Mouse (Mus musculus) lung, postnatal 0 days (tissue): ENCODE data around the gene Smpdl3a. TPM values are rescaled to one million over a fixed set of nuclear protein-coding genes. Genes with fewer than 3 reads are reported as not detected.

Source experiments
- ATAC-seq: fragments of 200-750 bp; cut with Nextera tagmentation; 2 replicates; pipeline ENCODE4 v1.8.0; 2017; ENCODE audit warnings: moderate library complexity
- DNase-seq: peaks from one replicate; pipeline ENCODE4 v3.0.0-alpha.2; 2016; ENCODE audit warnings: low spot score
- H3K27ac ChIP-seq: fragments of 300-500 bp; sonication (generic); 2 replicates; pipeline ENCODE4 v1.5.1; 2014; ENCODE audit warnings: antibody characterized with exemption, mild to moderate bottlenecking, low read length, mixed read lengths
- H3K27me3 ChIP-seq: fragments of 300-500 bp; sonication (generic); replicated peaks from 2 replicates; pipeline ENCODE4 v1.6.1; 2014; ENCODE audit warnings: low read length, mixed read lengths; ENCODE audit not compliant: insufficient read depth
- H3K36me3 ChIP-seq: fragments of 300-500 bp; sonication (generic); 2 replicates; pipeline ENCODE4 v1.6.1; 2014; ENCODE audit warnings: low read length, mixed read lengths; ENCODE audit not compliant: insufficient read depth
- H3K4me1 ChIP-seq: fragments of 300-500 bp; sonication (generic); 2 replicates; pipeline ENCODE4 v1.6.1; 2014; ENCODE audit warnings: antibody characterized with exemption, low read depth, low read length, mixed read lengths; ENCODE audit not compliant: insufficient read depth
- H3K4me2 ChIP-seq: fragments of 300-500 bp; sonication (generic); replicated peaks from 2 replicates; pipeline ENCODE4 v1.6.1; 2014; ENCODE audit warnings: low read depth, mild to moderate bottlenecking, low read length, moderate library complexity, mixed read lengths
- H3K4me3 ChIP-seq: fragments of 300-500 bp; sonication (generic); 2 replicates; pipeline ENCODE4 v1.5.1; 2014; ENCODE audit warnings: low read depth, low read length
- H3K9ac ChIP-seq: fragments of 300-500 bp; sonication (generic); replicated peaks from 2 replicates; pipeline ENCODE4 v1.6.1; 2014; ENCODE audit warnings: low read depth, mild to moderate bottlenecking
- H3K9me3 ChIP-seq: fragments of 300-500 bp; sonication (generic); 2 replicates; pipeline ENCODE4 v1.6.1; 2016; ENCODE audit warnings: low read length, mixed read lengths
- CTCF ChIP-seq: IDR thresholded peaks from 2 replicates; pipeline ENCODE4 v1.5.1; 2016; ENCODE audit warnings: antibody characterized with exemption, mild to moderate bottlenecking
- EP300 ChIP-seq: IDR thresholded peaks from 2 replicates; pipeline ENCODE4 v1.6.1; 2016; ENCODE audit warnings: antibody characterized with exemption, mild to moderate bottlenecking, control low read depth
- WGBS: fragments of 180-500 bp; shearing (Covaris S2); extraction: QIAGEN DNeasy Blood & Tissue Kit; methylation state at CpG from one replicate; pipeline ENCODE4 v1.1.7; 2014; 5-methylcytosine and 5-hydroxymethylcytosine counted together
- polyA plus RNA-seq: library from polyadenylated mRNA; unstranded; fragments of >200 nt; fragmentation: Nextera tagmentation; extraction: Ambion mirVana; gene quantifications from 2 replicates; pipeline ENCODE4 v1.2.1, GENCODE M21; 2015

Gene Smpdl3a
- polyA plus RNA-seq, 1 experiment from 2014 or later, result 92.6 TPM

GRCm38 (mm10) chr10:57794491-57795461 is 641 bp downstream of the Smpdl3a start:
- under 1% methylated on average over 44 of the region's 44 CpGs for WGBS

GRCm38 (mm10) chr10:57795542-57795941 is 1.4 kb downstream of the Smpdl3a start:
- no peaks in the 10 kb centered on the region for H3K4me1 ChIP-seq
- H3K36me3 ChIP-seq, result no peaks in the 10 kb centered on the region
- H3K9me3 ChIP-seq, result no peaks in the 10 kb centered on the region
- peak overlapping the region; percentile 58 for H3K4me3 ChIP-seq
- TF ChIP-seq CTCF (no peak), EP300 (no peak)
- H3K27me3 ChIP-seq, result no peaks in the 10 kb centered on the region
- H3K9ac ChIP-seq, result peak overlapping the region; percentile 63
- ATAC-seq (no peak), DNase-seq (no peak)
- peak overlapping the region; percentile 92 for H3K27ac ChIP-seq
- 32% methylated on average over 4 of the region's 4 CpGs for WGBS
- peak overlapping the region; percentile 92 for H3K4me2 ChIP-seq

More at GRCm38 (mm10) chr10:57794491-57795461, 641 bp downstream of the Smpdl3a start:
- DNase-seq (peak; percentile 78), ATAC-seq (peak; percentile 92)
- Histone ChIP-seq H3K4me1 (no peaks in the 10 kb centered on the region), H3K9me3 (no peaks in the 10 kb centered on the region), H3K36me3 (no peaks in the 10 kb centered on the region), H3K4me2 (peak overlapping the region; percentile 92), H3K4me3 (peak overlapping the region; percentile 58), H3K27ac (peak overlapping the region; percentile 92), H3K27me3 (no peaks in the 10 kb centered on the region), H3K9ac (peak overlapping the region; percentile 63)
- peak; percentile 32 for TF ChIP-seq CTCF
- TF ChIP-seq EP300, result 0 out of 2 replicates have a peak, but pooled peaks have one; percentile 8

- Histone ChIP-seq H3K27me3 (no peaks in the 10 kb centered on the region), H3K36me3 (no peaks in the 10 kb centered on the region), H3K4me2 (peak overlapping the region; percentile 92), H3K9ac (no peak overlapping the region), H3K4me1 (no peaks in the 10 kb centered on the region), H3K27ac (peak overlapping the region; percentile 92), H3K4me3 (no peak overlapping the region), H3K9me3 (no peaks in the 10 kb centered on the region)
- WGBS, result 37% methylated on average over 4 of the region's 4 CpGs
- DNase-seq, result peak; percentile 70
- TF ChIP-seq EP300 (no peak), CTCF (peak; percentile 71)
- ATAC-seq, result no peak
Observed at GRCm38 (mm10) chr10:57796057-57796456, 1.9 kb downstream of the Smpdl3a start.

- DNase-seq (peak; percentile 11), ATAC-seq (no peak)
- Histone ChIP-seq H3K9me3 (no peaks in the 10 kb centered on the region), H3K4me2 (no peak overlapping the region), H3K27ac (no peak overlapping the region), H3K4me1 (no peaks in the 10 kb centered on the region), H3K36me3 (no peaks in the 10 kb centered on the region), H3K4me3 (no peak overlapping the region), H3K27me3 (no peaks in the 10 kb centered on the region), H3K9ac (no peak overlapping the region)
- TF ChIP-seq EP300 (no peak), CTCF (no peak)
- WGBS, result 96% methylated on average over 1 of the region's 1 CpGs
Observed at GRCm38 (mm10) chr10:57799486-57799885, 5.4 kb downstream of the Smpdl3a start.

- H3K9me3 ChIP-seq, result no peaks in the 10 kb centered on the region
- 88% methylated on average over 6 of the region's 6 CpGs for WGBS
- no peak for ATAC-seq
- no peak overlapping the region for H3K4me2 ChIP-seq
- H3K4me1 ChIP-seq, result no peaks in the 10 kb centered on the region
- no peak for DNase-seq
- H3K36me3 ChIP-seq, result no peaks in the 10 kb centered on the region
- H3K4me3 ChIP-seq, result no peak overlapping the region
- no peak overlapping the region for H3K27ac ChIP-seq
- no peak for TF ChIP-seq EP300
- TF ChIP-seq CTCF, result no peak
- no peak overlapping the region for H3K9ac ChIP-seq
- H3K27me3 ChIP-seq, result no peaks in the 10 kb centered on the region
Observed at GRCm38 (mm10) chr10:57807754-57808153, 13.6 kb downstream of the Smpdl3a start.

- ATAC-seq (no peak), DNase-seq (no peak)
- Histone ChIP-seq H3K4me1 (no peaks in the 10 kb centered on the region), H3K4me2 (no peak overlapping the region), H3K36me3 (no peaks in the 10 kb centered on the region), H3K9ac (no peak overlapping the region), H3K27me3 (no peaks in the 10 kb centered on the region), H3K4me3 (no peak overlapping the region), H3K9me3 (no peaks in the 10 kb centered on the region), H3K27ac (no peak overlapping the region)
- 74% methylated on average over 5 of the region's 5 CpGs for WGBS
- TF ChIP-seq CTCF, result no peak
- TF ChIP-seq EP300, result no peak
Observed at GRCm38 (mm10) chr10:57812161-57812856, 18.2 kb downstream of the Smpdl3a start.
